Mouse (Mus musculus): ENCODE results near the gene Pde4b. TPM values are rescaled to one million over a fixed set of nuclear protein-coding genes. Genes with fewer than 3 reads are reported as not detected.
A peak's percentile ranks its signal among the peaks of the same experiment; 100 is the strongest.

Gene Pde4b
- total RNA-seq, 1 experiment = 1.4 TPM

DNA sequence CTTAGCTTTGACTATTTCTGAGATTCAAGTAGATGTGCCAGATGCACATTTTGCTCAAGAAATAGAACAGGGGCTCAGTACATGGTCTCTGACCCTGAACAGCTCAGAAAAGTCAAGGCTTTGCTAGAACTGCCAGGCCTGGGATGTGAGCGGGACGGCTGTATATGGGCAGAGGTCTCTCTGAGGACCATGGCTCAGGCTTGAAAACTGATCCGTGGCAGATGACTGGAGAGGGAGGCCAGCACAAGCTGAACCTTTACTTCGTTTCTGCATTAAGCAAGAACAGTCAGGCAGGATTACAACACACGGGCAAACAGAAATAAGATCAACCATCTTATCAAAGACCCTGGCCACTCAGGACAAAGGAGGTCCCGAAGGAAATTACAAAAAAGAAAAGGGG lies 422.7 kb downstream of the Pde4b start:
- no peaks in the 10 kb centered on the region for H3K4me1 ChIP-seq (ENCODE audit: control insufficient read depth in 2 of 2, insufficient read depth in 2 of 2, low read length in 2 of 2, poor library complexity in 1 of 2)
- TF ChIP-seq ZNF384 (IDR thresholded peaks at IDR 0.05; ENCODE audit: low read depth, low read length) (no peak), CHD2 (IDR thresholded peaks at IDR 0.05; ENCODE audit: low read depth, low read length) (no peak), ZC3H11A (IDR thresholded peaks at IDR 0.05; ENCODE audit: borderline replicate concordance, low read depth, low read length) (no peak), MAFK (IDR thresholded peaks at IDR 0.05; ENCODE audit: insufficient read depth, low read depth, low read length) (no peak), HCFC1 (IDR thresholded peaks at IDR 0.05; ENCODE audit: borderline replicate concordance, insufficient read depth, low read length) (no peak)
- H3K36me3 ChIP-seq (ENCODE audit: control insufficient read depth, insufficient read depth, low read length, poor library complexity, severe bottlenecking) = no peaks in the 10 kb centered on the region
- in situ Hi-C loops (cut with MboI; ENCODE audit: low sequenced_read_pairs in 2 of 2, unreplicated experiment in 2 of 2) = no loop called here
- no peaks in the 10 kb centered on the region for H3K9me3 ChIP-seq (ENCODE audit: control insufficient read depth, insufficient read depth, low read depth, low read length)
- H3K27ac ChIP-seq (ENCODE audit: insufficient read depth, low read depth, low read length, poor library complexity, severe bottlenecking) = no peak overlapping the region
- no peak for DNase-seq (ENCODE audit: low read depth, low spot score)
- no peak overlapping the region for H3K4me3 ChIP-seq (ENCODE audit: insufficient read depth in 1 of 2, low read depth in 1 of 2, low read length in 2 of 2, poor library complexity in 1 of 2, severe bottlenecking in 1 of 2)
- no peak overlapping the region for H3K9ac ChIP-seq (ENCODE audit: insufficient read depth, low read depth, low read length, poor library complexity, severe bottlenecking)

DNA sequence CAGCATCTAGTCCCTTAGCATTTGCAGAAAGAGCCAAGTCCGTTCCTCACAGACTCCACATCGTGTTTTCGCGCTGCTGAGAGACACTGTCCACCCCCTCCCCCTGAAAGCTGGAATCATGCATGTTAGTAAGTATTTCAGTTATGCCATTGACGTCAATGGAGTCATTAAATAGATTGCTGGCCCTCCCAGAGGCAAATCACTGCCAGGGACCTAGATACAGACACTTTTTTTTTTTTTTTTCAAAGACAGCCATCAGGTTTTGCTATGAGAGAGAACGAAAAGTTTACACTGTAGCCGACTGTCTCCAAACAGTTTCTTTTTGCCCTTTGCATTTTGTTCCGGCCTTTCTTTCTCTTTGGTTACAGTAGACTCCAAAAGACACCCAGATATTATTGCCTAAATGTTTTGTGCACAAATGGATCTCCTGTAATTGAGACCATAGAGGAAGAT lies 423.6 kb downstream of the Pde4b start:
- Histone ChIP-seq H3K4me3 (ENCODE audit: insufficient read depth in 1 of 2, low read depth in 1 of 2, low read length in 2 of 2, poor library complexity in 1 of 2, severe bottlenecking in 1 of 2) (no peak overlapping the region), H3K36me3 (ENCODE audit: control insufficient read depth, insufficient read depth, low read length, poor library complexity, severe bottlenecking) (no peaks in the 10 kb centered on the region), H3K9me3 (ENCODE audit: control insufficient read depth, insufficient read depth, low read depth, low read length) (no peaks in the 10 kb centered on the region), H3K27ac (ENCODE audit: insufficient read depth, low read depth, low read length, poor library complexity, severe bottlenecking) (no peak overlapping the region), H3K4me1 (ENCODE audit: control insufficient read depth in 2 of 2, insufficient read depth in 2 of 2, low read length in 2 of 2, poor library complexity in 1 of 2) (no peaks in the 10 kb centered on the region), H3K9ac (ENCODE audit: insufficient read depth, low read depth, low read length, poor library complexity, severe bottlenecking) (no peak overlapping the region)
- in situ Hi-C loops (cut with MboI; ENCODE audit: low sequenced_read_pairs in 2 of 2, unreplicated experiment in 2 of 2) = no loop called here
- DNase-seq (ENCODE audit: low read depth, low spot score) = no peak
- TF ChIP-seq ZNF384 (IDR thresholded peaks at IDR 0.05; ENCODE audit: low read depth, low read length) (0 out of 2 replicates have a peak, but pooled peaks have one; percentile 21), ZC3H11A (IDR thresholded peaks at IDR 0.05; ENCODE audit: borderline replicate concordance, low read depth, low read length) (no peak)

DNA sequence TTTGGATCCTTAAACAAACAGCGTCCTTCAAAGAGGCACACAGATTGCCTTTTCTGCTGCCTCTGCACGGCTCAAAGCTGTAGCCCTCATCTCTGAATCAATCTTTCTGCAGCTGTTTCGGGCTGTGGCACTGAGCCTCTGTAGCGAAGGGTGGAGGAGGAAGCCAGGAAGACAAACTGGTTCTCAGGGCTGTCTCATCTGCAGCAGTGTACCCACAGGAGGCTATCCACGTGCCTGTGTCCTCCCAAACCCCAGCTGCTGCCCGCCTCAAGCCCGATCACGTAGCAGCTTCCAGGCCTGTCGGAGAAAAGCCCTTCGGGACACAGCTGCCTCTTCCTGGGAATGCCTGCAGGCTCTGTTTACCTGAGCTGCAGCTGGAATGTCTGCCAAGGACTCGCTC lies 424.2 kb downstream of the Pde4b start:
- H3K4me3 ChIP-seq (ENCODE audit: insufficient read depth in 1 of 2, low read depth in 1 of 2, low read length in 2 of 2, poor library complexity in 1 of 2, severe bottlenecking in 1 of 2) = no peak overlapping the region
- DNase-seq (ENCODE audit: low read depth, low spot score) = no peak
- TF ChIP-seq ZC3H11A (IDR thresholded peaks at IDR 0.05; ENCODE audit: borderline replicate concordance, low read depth, low read length) (no peak), CHD2 (IDR thresholded peaks at IDR 0.05; ENCODE audit: low read depth, low read length) (no peak), ZNF384 (IDR thresholded peaks at IDR 0.05; ENCODE audit: low read depth, low read length) (no peak), HCFC1 (IDR thresholded peaks at IDR 0.05; ENCODE audit: borderline replicate concordance, insufficient read depth, low read length) (no peak), MAFK (IDR thresholded peaks at IDR 0.05; ENCODE audit: insufficient read depth, low read depth, low read length) (no peak)
- H3K36me3 ChIP-seq (ENCODE audit: control insufficient read depth, insufficient read depth, low read length, poor library complexity, severe bottlenecking) = no peaks in the 10 kb centered on the region
- no peaks in the 10 kb centered on the region for H3K4me1 ChIP-seq (ENCODE audit: control insufficient read depth in 2 of 2, insufficient read depth in 2 of 2, low read length in 2 of 2, poor library complexity in 1 of 2)
- H3K9ac ChIP-seq (ENCODE audit: insufficient read depth, low read depth, low read length, poor library complexity, severe bottlenecking) = no peak overlapping the region
- no peaks in the 10 kb centered on the region for H3K9me3 ChIP-seq (ENCODE audit: control insufficient read depth, insufficient read depth, low read depth, low read length)
- H3K27ac ChIP-seq (ENCODE audit: insufficient read depth, low read depth, low read length, poor library complexity, severe bottlenecking) = no peak overlapping the region
- in situ Hi-C loops (cut with MboI; ENCODE audit: low sequenced_read_pairs in 2 of 2, unreplicated experiment in 2 of 2) = no loop called here

DNA sequence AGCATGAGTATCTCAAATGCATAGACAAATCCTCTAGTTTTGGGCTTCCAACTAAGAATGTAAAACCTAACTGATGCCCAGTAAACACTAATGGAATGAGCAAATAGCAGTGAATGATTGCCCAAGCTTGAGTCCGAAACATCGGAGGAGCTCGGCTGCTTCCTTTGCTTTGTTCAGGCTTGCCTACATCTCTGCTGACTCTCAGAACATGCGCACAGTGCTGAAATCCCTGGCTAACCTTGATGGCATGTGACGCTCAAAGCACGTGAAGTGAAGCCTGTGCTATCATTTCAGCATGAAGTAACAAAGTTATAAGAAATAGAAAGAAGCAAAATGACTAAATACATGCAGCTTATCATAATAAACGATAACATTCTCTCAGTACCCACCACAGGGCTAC lies 425.6 kb downstream of the Pde4b start:
- H3K4me1 ChIP-seq (ENCODE audit: control insufficient read depth in 2 of 2, insufficient read depth in 2 of 2, low read length in 2 of 2, poor library complexity in 1 of 2) = no peaks in the 10 kb centered on the region
- no peaks in the 10 kb centered on the region for H3K36me3 ChIP-seq (ENCODE audit: control insufficient read depth, insufficient read depth, low read length, poor library complexity, severe bottlenecking)
- in situ Hi-C loops (cut with MboI; ENCODE audit: low sequenced_read_pairs in 2 of 2, unreplicated experiment in 2 of 2) = no loop called here
- no peak overlapping the region for H3K4me3 ChIP-seq (ENCODE audit: insufficient read depth in 1 of 2, low read depth in 1 of 2, low read length in 2 of 2, poor library complexity in 1 of 2, severe bottlenecking in 1 of 2)
- TF ChIP-seq HCFC1 (IDR thresholded peaks at IDR 0.05; ENCODE audit: borderline replicate concordance, insufficient read depth, low read length) (no peak), ZC3H11A (IDR thresholded peaks at IDR 0.05; ENCODE audit: borderline replicate concordance, low read depth, low read length) (no peak), ZNF384 (IDR thresholded peaks at IDR 0.05; ENCODE audit: low read depth, low read length) (no peak), CHD2 (IDR thresholded peaks at IDR 0.05; ENCODE audit: low read depth, low read length) (no peak), MAFK (IDR thresholded peaks at IDR 0.05; ENCODE audit: insufficient read depth, low read depth, low read length) (no peak)
- no peak overlapping the region for H3K9ac ChIP-seq (ENCODE audit: insufficient read depth, low read depth, low read length, poor library complexity, severe bottlenecking)
- H3K9me3 ChIP-seq (ENCODE audit: control insufficient read depth, insufficient read depth, low read depth, low read length) = no peaks in the 10 kb centered on the region
- no peak for DNase-seq (ENCODE audit: low read depth, low spot score)
- no peak overlapping the region for H3K27ac ChIP-seq (ENCODE audit: insufficient read depth, low read depth, low read length, poor library complexity, severe bottlenecking)

DNA sequence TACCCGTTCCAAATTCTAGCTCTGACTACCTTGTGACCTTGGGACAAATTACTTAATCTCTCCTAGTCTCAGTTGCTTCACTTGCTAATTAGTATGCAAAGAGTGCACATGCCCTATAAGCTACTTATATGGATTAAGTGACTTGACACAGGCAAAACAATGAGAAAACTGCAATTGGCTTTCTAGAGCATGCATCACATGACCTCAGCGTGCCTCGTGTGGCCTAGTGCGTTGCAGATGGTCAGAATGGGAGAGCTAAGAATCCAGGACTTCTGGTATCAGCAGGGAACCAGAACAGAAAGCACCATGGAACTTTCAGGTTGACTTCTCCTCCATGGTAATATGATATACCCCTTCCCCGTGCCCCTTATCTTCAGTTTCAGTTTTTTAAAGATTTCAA lies 426.2 kb downstream of the Pde4b start:
- no peak overlapping the region for H3K4me3 ChIP-seq (ENCODE audit: insufficient read depth in 1 of 2, low read depth in 1 of 2, low read length in 2 of 2, poor library complexity in 1 of 2, severe bottlenecking in 1 of 2)
- H3K4me1 ChIP-seq (ENCODE audit: control insufficient read depth in 2 of 2, insufficient read depth in 2 of 2, low read length in 2 of 2, poor library complexity in 1 of 2) = no peaks in the 10 kb centered on the region
- TF ChIP-seq HCFC1 (IDR thresholded peaks at IDR 0.05; ENCODE audit: borderline replicate concordance, insufficient read depth, low read length) = no peak
- no peak for TF ChIP-seq ZC3H11A (IDR thresholded peaks at IDR 0.05; ENCODE audit: borderline replicate concordance, low read depth, low read length)
- no peak for TF ChIP-seq CHD2 (IDR thresholded peaks at IDR 0.05; ENCODE audit: low read depth, low read length)
- TF ChIP-seq ZNF384 (IDR thresholded peaks at IDR 0.05; ENCODE audit: low read depth, low read length) = no peak
- no peak for TF ChIP-seq MAFK (IDR thresholded peaks at IDR 0.05; ENCODE audit: insufficient read depth, low read depth, low read length)
- no peak for DNase-seq (ENCODE audit: low read depth, low spot score)
- no peaks in the 10 kb centered on the region for H3K36me3 ChIP-seq (ENCODE audit: control insufficient read depth, insufficient read depth, low read length, poor library complexity, severe bottlenecking)
- no peak overlapping the region for H3K27ac ChIP-seq (ENCODE audit: insufficient read depth, low read depth, low read length, poor library complexity, severe bottlenecking)
- H3K9me3 ChIP-seq (ENCODE audit: control insufficient read depth, insufficient read depth, low read depth, low read length) = no peaks in the 10 kb centered on the region
- in situ Hi-C loops (cut with MboI; ENCODE audit: low sequenced_read_pairs in 2 of 2, unreplicated experiment in 2 of 2) = no loop called here
- H3K9ac ChIP-seq (ENCODE audit: insufficient read depth, low read depth, low read length, poor library complexity, severe bottlenecking) = no peak overlapping the region
